Mouse (Mus musculus): ENCODE data around the gene Wdhd1. TPM values are rescaled to one million over a fixed set of nuclear protein-coding genes. Genes with fewer than 3 reads are reported as not detected.

The Wdhd1 gene
- polyA plus RNA-seq, 1 experiment from 2014 or later, result 29.5 TPM

- peaks cover 3% of the 10 kb centered on the region; the same call in 1 of the 2 replicates for H3K9me3 ChIP-seq (replicated peaks; ENCODE audit: control insufficient read depth, low read length)
- ATAC-seq (ENCODE audit: low read depth), result no peak
- peaks cover 35% of the 10 kb centered on the region for H3K4me1 ChIP-seq (ENCODE audit: control insufficient read depth, low read depth, low read length)
- H3K9ac ChIP-seq (ENCODE audit: low read depth, low read length), result no peak overlapping the region
- H3K4me3 ChIP-seq (ENCODE audit: low read depth, low read length), result no peak overlapping the region
- no peaks in the 10 kb centered on the region for H3K27me3 ChIP-seq (ENCODE audit: control insufficient read depth, insufficient read depth, low read depth, low read length)
- no peak overlapping the region for H3K27ac ChIP-seq (ENCODE audit: low read length)
- H3K4me2 ChIP-seq (ENCODE audit: low read depth, low read length), result no peak overlapping the region
- WGBS (ENCODE audit: insufficient replicate concordance), result 83% methylated on average over 7 of the region's 7 CpGs
- H3K36me3 ChIP-seq (ENCODE audit: control insufficient read depth, insufficient read depth), result peaks cover 5% of the 10 kb centered on the region
Measured at GRCm38 (mm10) chr14:47236491-47236890, 40.2 kb downstream of the Wdhd1 start.

- no peak overlapping the region for H3K4me2 ChIP-seq (ENCODE audit: low read depth, low read length)
- peaks cover 3% of the 10 kb centered on the region; the same call in 1 of the 2 replicates for H3K9me3 ChIP-seq (replicated peaks; ENCODE audit: control insufficient read depth, low read length)
- H3K4me3 ChIP-seq (ENCODE audit: low read depth, low read length), result no peak overlapping the region
- WGBS (ENCODE audit: insufficient replicate concordance), result 72% methylated on average over 5 of the region's 5 CpGs
- no peak overlapping the region for H3K27ac ChIP-seq (ENCODE audit: low read length)
- no peak overlapping the region for H3K9ac ChIP-seq (ENCODE audit: low read depth, low read length)
- ATAC-seq (ENCODE audit: low read depth), result no peak
- no peaks in the 10 kb centered on the region for H3K27me3 ChIP-seq (ENCODE audit: control insufficient read depth, insufficient read depth, low read depth, low read length)
- H3K4me1 ChIP-seq (ENCODE audit: control insufficient read depth, low read depth, low read length), result peaks cover 21% of the 10 kb centered on the region
- no peaks in the 10 kb centered on the region for H3K36me3 ChIP-seq (ENCODE audit: control insufficient read depth, insufficient read depth)
Measured at GRCm38 (mm10) chr14:47234526-47235250, 42.0 kb downstream of the Wdhd1 start.

- H3K9ac ChIP-seq (ENCODE audit: low read depth, low read length), result no peak overlapping the region
- H3K4me2 ChIP-seq (ENCODE audit: low read depth, low read length), result peak overlapping the region; percentile 4; the same call in 1 of the 2 replicates
- H3K9me3 ChIP-seq (replicated peaks; ENCODE audit: control insufficient read depth, low read length), result peaks cover 3% of the 10 kb centered on the region; the same call in 1 of the 2 replicates
- H3K27me3 ChIP-seq (ENCODE audit: control insufficient read depth, insufficient read depth, low read depth, low read length), result no peaks in the 10 kb centered on the region
- no peak overlapping the region for H3K4me3 ChIP-seq (ENCODE audit: low read depth, low read length)
- peak; percentile 69 for ATAC-seq (ENCODE audit: low read depth)
- WGBS (ENCODE audit: insufficient replicate concordance), result 46% methylated on average over 3 of the region's 3 CpGs
- no peaks in the 10 kb centered on the region for H3K36me3 ChIP-seq (ENCODE audit: control insufficient read depth, insufficient read depth)
- H3K27ac ChIP-seq (ENCODE audit: low read length), result no peak overlapping the region
- H3K4me1 ChIP-seq (ENCODE audit: control insufficient read depth, low read depth, low read length), result peaks cover 17% of the 10 kb centered on the region
Measured at GRCm38 (mm10) chr14:47234032-47234431, 42.6 kb downstream of the Wdhd1 start.

- no peaks in the 10 kb centered on the region for H3K36me3 ChIP-seq (ENCODE audit: control insufficient read depth, insufficient read depth)
- H3K9me3 ChIP-seq (replicated peaks; ENCODE audit: control insufficient read depth, low read length), result peaks cover 3% of the 10 kb centered on the region; the same call in 1 of the 2 replicates
- H3K4me1 ChIP-seq (ENCODE audit: control insufficient read depth, low read depth, low read length), result peaks cover 17% of the 10 kb centered on the region
- peak; percentile 95 for ATAC-seq (ENCODE audit: low read depth)
- H3K4me3 ChIP-seq (ENCODE audit: low read depth, low read length), result no peak overlapping the region
- no peak overlapping the region for H3K9ac ChIP-seq (ENCODE audit: low read depth, low read length)
- 26% methylated on average over 2 of the region's 2 CpGs for WGBS (ENCODE audit: insufficient replicate concordance)
- peak overlapping the region; percentile 4 for H3K4me2 ChIP-seq (ENCODE audit: low read depth, low read length)
- peak overlapping the region; percentile 41 for H3K27ac ChIP-seq (ENCODE audit: low read length)
- H3K27me3 ChIP-seq (ENCODE audit: control insufficient read depth, insufficient read depth, low read depth, low read length), result no peaks in the 10 kb centered on the region
Measured at GRCm38 (mm10) chr14:47233602-47234001, 43.1 kb downstream of the Wdhd1 start.

GRCm38 (mm10) chr14:47229796-47230376 is 46.8 kb downstream of the Wdhd1 start:
- H3K4me1 ChIP-seq (ENCODE audit: control insufficient read depth, low read depth, low read length), result peaks cover 15% of the 10 kb centered on the region
- H3K4me3 ChIP-seq (ENCODE audit: low read depth, low read length), result no peak overlapping the region
- no peaks in the 10 kb centered on the region for H3K36me3 ChIP-seq (ENCODE audit: control insufficient read depth, insufficient read depth)
- H3K27me3 ChIP-seq (ENCODE audit: control insufficient read depth, insufficient read depth, low read depth, low read length), result no peaks in the 10 kb centered on the region
- H3K9me3 ChIP-seq (replicated peaks; ENCODE audit: control insufficient read depth, low read length), result no peaks in the 10 kb centered on the region
- ATAC-seq (ENCODE audit: low read depth), result no peak
- WGBS (ENCODE audit: insufficient replicate concordance), result 51% methylated on average over 11 of the region's 11 CpGs
- H3K4me2 ChIP-seq (ENCODE audit: low read depth, low read length), result no peak overlapping the region
- no peak overlapping the region for H3K27ac ChIP-seq (ENCODE audit: low read length)
- H3K9ac ChIP-seq (ENCODE audit: low read depth, low read length), result no peak overlapping the region

- WGBS (ENCODE audit: insufficient replicate concordance), result 82% methylated on average over 8 of the region's 8 CpGs
- Histone ChIP-seq H3K4me1 (ENCODE audit: control insufficient read depth, low read depth, low read length) (no peaks in the 10 kb centered on the region), H3K4me2 (ENCODE audit: low read depth, low read length) (no peak overlapping the region), H3K27me3 (ENCODE audit: control insufficient read depth, insufficient read depth, low read depth, low read length) (no peaks in the 10 kb centered on the region), H3K27ac (ENCODE audit: low read length) (no peak overlapping the region), H3K4me3 (ENCODE audit: low read depth, low read length) (no peak overlapping the region), H3K36me3 (ENCODE audit: control insufficient read depth, insufficient read depth) (no peaks in the 10 kb centered on the region), H3K9ac (ENCODE audit: low read depth, low read length) (no peak overlapping the region), H3K9me3 (replicated peaks; ENCODE audit: control insufficient read depth, low read length) (no peaks in the 10 kb centered on the region)
- ATAC-seq (ENCODE audit: low read depth), result no peak
Measured at GRCm38 (mm10) chr14:47225931-47226330, 50.7 kb downstream of the Wdhd1 start.

GRCm38 (mm10) chr14:47224476-47225325 is 52.0 kb downstream of the Wdhd1 start:
- no peak overlapping the region for H3K27ac ChIP-seq (ENCODE audit: low read length)
- no peak overlapping the region for H3K9ac ChIP-seq (ENCODE audit: low read depth, low read length)
- no peaks in the 10 kb centered on the region for H3K9me3 ChIP-seq (replicated peaks; ENCODE audit: control insufficient read depth, low read length)
- no peak for ATAC-seq (ENCODE audit: low read depth)
- 70% methylated on average over 10 of the region's 10 CpGs for WGBS (ENCODE audit: insufficient replicate concordance)
- no peaks in the 10 kb centered on the region for H3K27me3 ChIP-seq (ENCODE audit: control insufficient read depth, insufficient read depth, low read depth, low read length)
- no peak overlapping the region for H3K4me3 ChIP-seq (ENCODE audit: low read depth, low read length)
- H3K36me3 ChIP-seq (ENCODE audit: control insufficient read depth, insufficient read depth), result no peaks in the 10 kb centered on the region
- H3K4me1 ChIP-seq (ENCODE audit: control insufficient read depth, low read depth, low read length), result no peaks in the 10 kb centered on the region
- H3K4me2 ChIP-seq (ENCODE audit: low read depth, low read length), result no peak overlapping the region

- Histone ChIP-seq H3K4me2 (ENCODE audit: low read depth, low read length) (no peak overlapping the region), H3K4me1 (ENCODE audit: control insufficient read depth, low read depth, low read length) (no peaks in the 10 kb centered on the region), H3K9me3 (replicated peaks; ENCODE audit: control insufficient read depth, low read length) (no peaks in the 10 kb centered on the region), H3K27ac (ENCODE audit: low read length) (no peak overlapping the region), H3K4me3 (ENCODE audit: low read depth, low read length) (no peak overlapping the region), H3K36me3 (ENCODE audit: control insufficient read depth, insufficient read depth) (no peaks in the 10 kb centered on the region), H3K27me3 (ENCODE audit: control insufficient read depth, insufficient read depth, low read depth, low read length) (no peaks in the 10 kb centered on the region), H3K9ac (ENCODE audit: low read depth, low read length) (no peak overlapping the region)
- ATAC-seq (ENCODE audit: low read depth), result no peak
- WGBS (ENCODE audit: insufficient replicate concordance), result 70% methylated on average over 11 of the region's 11 CpGs
Measured at GRCm38 (mm10) chr14:47222631-47223450, 53.8 kb downstream of the Wdhd1 start.
